In the genomic region with DNA sequence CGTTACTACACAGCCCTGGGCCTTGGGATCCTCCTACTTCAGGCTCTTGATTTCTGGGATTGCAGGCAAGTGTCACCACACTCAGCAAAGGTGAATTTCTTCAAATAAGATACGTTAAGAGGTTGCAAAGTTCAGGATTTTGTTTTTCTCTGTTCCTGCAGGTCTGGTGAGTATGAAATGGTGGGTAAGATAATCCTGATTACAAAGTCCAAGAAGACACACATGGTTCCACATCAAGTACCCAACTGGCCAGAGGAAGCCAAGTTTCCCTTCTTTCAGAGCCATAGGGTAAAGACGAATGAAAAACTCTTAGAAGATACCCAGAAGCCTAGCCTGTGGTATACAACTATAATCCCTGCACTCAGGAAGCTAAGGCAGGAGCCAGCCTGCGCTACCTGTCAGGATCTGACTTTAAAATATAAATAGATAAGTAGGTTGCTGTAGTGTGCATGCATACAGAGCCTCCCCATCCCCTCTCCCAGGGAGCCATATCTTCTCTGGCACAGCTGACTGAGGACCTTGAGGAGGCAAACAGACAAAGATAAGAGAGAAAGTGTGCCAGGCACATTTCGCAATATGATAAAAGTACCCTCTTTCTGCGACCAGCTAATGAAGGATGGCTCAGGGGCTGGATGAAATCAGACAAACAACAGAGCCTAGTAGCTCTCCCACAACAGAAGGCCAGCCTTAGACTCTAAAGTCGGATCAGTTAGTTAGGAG, we compare ENCODE assay signal across 11 mouse cellular contexts. TPM values are rescaled to one million over a fixed set of nuclear protein-coding genes. Genes with fewer than 3 reads are reported as not detected.
DNase-seq lines count a peak whose midpoint lies in the region; ATAC-seq and TF ChIP-seq lines count a peak whose summit lies in the region.
"Had no signal": no experiment of that assay in that cellular context is flagged by ENCODE, and none has a peak within 500 bp of the region (broad histone marks: within the 10 kb centered on the region; RNA-seq: fewer than 3 reads in every experiment).

No protein-coding gene starts in this region.

- TF ChIP-seq CTCF in lung, embryonic 14.5 days (IDR thresholded peaks at IDR 0.05; ENCODE audit: low read depth), result no peak
- no peak for TF ChIP-seq CTCF in lung, postnatal 0 days (IDR thresholded peaks at IDR 0.05)
- TF ChIP-seq CTCF in thymus, adult 2 months (IDR thresholded peaks at IDR 0.05; ENCODE audit: borderline replicate concordance, control insufficient read depth, extremely low read depth, insufficient read depth, low read length, poor library complexity), result no peak

- ATAC-seq in lung, embryonic 14.5 days (ENCODE audit: insufficient read depth), result peak; percentile 12; the same call in 1 of the 2 replicates
- no peak for ATAC-seq in lung, postnatal 0 days
- ATAC-seq in liver, embryonic 16.5 days (ENCODE audit: low read depth), result peak; percentile 93

- intact Hi-C loops in heart, postnatal 25 days (cut with DNase I), result loop anchor here (2.0 kb wide), 1 partner anchor 119 kb away; no protein-coding TSS in a partner anchor

- no peak for TF ChIP-seq EP300 in lung, postnatal 0 days (IDR thresholded peaks at IDR 0.05)

- H3K36me3 ChIP-seq in lung, embryonic 14.5 days (ENCODE audit: insufficient read depth), result peaks cover 50% of the 10 kb centered on the region
- no peaks in the 10 kb centered on the region for H3K36me3 ChIP-seq in lung, postnatal 0 days (ENCODE audit: insufficient read depth, low read length)
- no peaks in the 10 kb centered on the region; the same call in 1 of the 2 replicates for H3K36me3 ChIP-seq in liver, embryonic 16.5 days (ENCODE audit: control insufficient read depth, insufficient read depth)
- H3K36me3 ChIP-seq in thymus, adult 2 months (ENCODE audit: control insufficient read depth, insufficient read depth, low read length), result peaks cover 4% of the 10 kb centered on the region; the same call in 1 of the 2 replicates

- DNase-seq in lung, embryonic 14.5 days, result no peak
- DNase-seq in lung, postnatal 0 days (ENCODE audit: low spot score), result no peak
- peak; percentile 52 for DNase-seq in adrenal gland, postnatal 10 days
- DNase-seq in c-Kit-positive CD71-positive TER-119-positive erythroid progenitor cells, embryonic 14.5 days (ENCODE audit: low spot score), result peak; percentile 84
- no peak for DNase-seq in thymus, adult 2 months
- DNase-seq in heart, postnatal 25 days (ENCODE audit: low spot score), result no peak
- DNase-seq: cerebellum, adult 18-20 months had no signal

- WGBS in lung, embryonic 14.5 days, result 68% methylated on average over 7 of the region's 7 CpGs
- 74% methylated on average over 7 of the region's 7 CpGs for WGBS in lung, postnatal 0 days
- WGBS in liver, embryonic 16.5 days (ENCODE audit: insufficient replicate concordance), result 36% methylated on average over 7 of the region's 7 CpGs
- WGBS in thymus, adult 2 months, result 91% methylated on average over 7 of the region's 7 CpGs

- H3K4me1 ChIP-seq in lung, embryonic 14.5 days (ENCODE audit: insufficient read depth), result no peaks in the 10 kb centered on the region
- no peaks in the 10 kb centered on the region for H3K4me1 ChIP-seq in lung, postnatal 0 days (ENCODE audit: insufficient read depth, low read depth, low read length)
- peaks cover 47% of the 10 kb centered on the region for H3K4me1 ChIP-seq in liver, embryonic 16.5 days (ENCODE audit: control insufficient read depth, low read depth, low read length)
- no peaks in the 10 kb centered on the region for H3K4me1 ChIP-seq in thymus, adult 2 months (replicated peaks; ENCODE audit: control insufficient read depth, insufficient read depth, low read length)
- H3K4me1 ChIP-seq: embryonic facial prominence, embryonic 13.5 days had no signal

- no peak overlapping the region for H3K27ac ChIP-seq in lung, embryonic 14.5 days (ENCODE audit: low read depth)
- H3K27ac ChIP-seq in lung, postnatal 0 days (ENCODE audit: low read length), result no peak overlapping the region
- H3K27ac ChIP-seq in liver, embryonic 16.5 days (ENCODE audit: low read length), result peak overlapping the region; percentile 92
- H3K27ac ChIP-seq in thymus, adult 2 months (ENCODE audit: control insufficient read depth, insufficient read depth, low read length), result no peak overlapping the region
- H3K27ac ChIP-seq: embryonic facial prominence, embryonic 13.5 days had no signal

- H3K4me2 ChIP-seq in lung, embryonic 14.5 days, result no peak overlapping the region
- H3K4me2 ChIP-seq in lung, postnatal 0 days (replicated peaks; ENCODE audit: low read depth, low read length), result no peak overlapping the region
- H3K4me2 ChIP-seq in liver, embryonic 16.5 days (ENCODE audit: low read depth, low read length), result peak overlapping the region; percentile 37
- H3K4me2 ChIP-seq: embryonic facial prominence, embryonic 13.5 days; heart, embryonic 11.5 days; hindbrain, embryonic 15.5 days had no signal

- no peak overlapping the region for H3K9ac ChIP-seq in lung, embryonic 14.5 days
- no peak overlapping the region for H3K9ac ChIP-seq in lung, postnatal 0 days (replicated peaks; ENCODE audit: low read depth)
- H3K9ac ChIP-seq in liver, embryonic 16.5 days (ENCODE audit: low read depth, low read length), result 0 out of 2 replicates have a peak overlapping the region, but pooled peaks have one; percentile 53
- H3K9ac ChIP-seq: embryonic facial prominence, embryonic 13.5 days; hindbrain, embryonic 15.5 days had no signal

- H3K9me3 ChIP-seq in lung, embryonic 14.5 days (ENCODE audit: low read depth, low read length), result no peaks in the 10 kb centered on the region
- H3K9me3 ChIP-seq in lung, postnatal 0 days (ENCODE audit: low read length), result no peaks in the 10 kb centered on the region
- no peaks in the 10 kb centered on the region for H3K9me3 ChIP-seq in liver, embryonic 16.5 days (replicated peaks; ENCODE audit: control insufficient read depth, low read length)
- H3K9me3 ChIP-seq: embryonic facial prominence, embryonic 13.5 days; hindbrain, embryonic 15.5 days had no signal

- no peaks in the 10 kb centered on the region for H3K27me3 ChIP-seq in lung, embryonic 14.5 days (ENCODE audit: insufficient read depth, low read length)
- no peaks in the 10 kb centered on the region for H3K27me3 ChIP-seq in lung, postnatal 0 days (replicated peaks; ENCODE audit: insufficient read depth, low read length)
- H3K27me3 ChIP-seq in liver, embryonic 16.5 days (ENCODE audit: control insufficient read depth, insufficient read depth, low read depth, low read length), result no peaks in the 10 kb centered on the region
- no peaks in the 10 kb centered on the region for H3K27me3 ChIP-seq in thymus, adult 2 months (ENCODE audit: control insufficient read depth, insufficient read depth, low read length)
- H3K27me3 ChIP-seq: embryonic facial prominence, embryonic 13.5 days; hindbrain, embryonic 15.5 days had no signal

- no peak overlapping the region for H3K4me3 ChIP-seq in lung, embryonic 14.5 days (ENCODE audit: low read depth, low read length)
- H3K4me3 ChIP-seq in lung, postnatal 0 days (ENCODE audit: low read depth, low read length), result no peak overlapping the region
- no peak overlapping the region for H3K4me3 ChIP-seq in liver, embryonic 16.5 days (ENCODE audit: low read depth, low read length)
- H3K4me3 ChIP-seq in thymus, adult 2 months (ENCODE audit: control insufficient read depth, insufficient read depth, low read length), result no peak overlapping the region
- H3K4me3 ChIP-seq: embryonic facial prominence, embryonic 13.5 days; hindbrain, embryonic 15.5 days had no signal

- TF ChIP-seq POLR2A in thymus, adult 2 months (IDR thresholded peaks at IDR 0.05; ENCODE audit: control insufficient read depth, extremely low read depth, insufficient read depth, low read length, poor library complexity), result no peak

RNA-seq across cellular contexts. Expression of a gene that starts 58.3 kb away (rescaled TPM):
- polyA plus RNA-seq in lung, embryonic 14.5 days (2014; fragmentation: Nextera tagmentation; extraction: Ambion mirVana), result 41.1 and 50.0 TPM in 2 replicates
- 33.1 and 34.5 TPM in 2 replicates for polyA plus RNA-seq in lung, postnatal 0 days (2015; fragmentation: Nextera tagmentation; extraction: Ambion mirVana)
- total RNA-seq in adrenal gland, postnatal 10 days (2021), result 10 to 100 TPM; 27.1 to 39.2 TPM
- 11.6 and 13.6 TPM in 2 replicates for polyA plus RNA-seq in liver, embryonic 16.5 days (2015; fragmentation: Nextera tagmentation; extraction: Ambion mirVana)
- polyA plus RNA-seq in thymus, adult 2 months (2012; rRNA removed), result 82.3 and 89.2 TPM in 2 replicates
- total RNA-seq in heart, postnatal 25 days (2021), result 10 to 100 TPM; 19.6 to 22.6 TPM

Comparison
In these comparisons a context has a peak if more than half of its experiments do, and no peak if none do; other contexts are left out.
1. DNase-seq: peak in adrenal gland, postnatal 10 days (single experiment) and c-Kit-positive CD71-positive TER-119-positive erythroid progenitor cells, embryonic 14.5 days (single experiment); none in lung, embryonic 14.5 days (single experiment), lung, postnatal 0 days (single experiment), thymus, adult 2 months (single experiment) and heart, postnatal 25 days (single experiment).